Mouse (Mus musculus) limb, embryonic 11.5 days (tissue): ENCODE data around the gene Akna. TPM values are rescaled to one million over a fixed set of nuclear protein-coding genes. Genes with fewer than 3 reads are reported as not detected.

ENCODE experiments used
- ATAC-seq: fragments of 200-750 bp; cut with Nextera tagmentation; 2 replicates; pipeline ENCODE4 v1.8.0; 2017; ENCODE audit warnings: low read depth; ENCODE audit not compliant: insufficient number of reproducible peaks, low FRiP score, low TSS enrichment
- DNase-seq: peaks from one replicate; pipeline ENCODE4 v3.0.0-alpha.2; 2015; ENCODE audit warnings: low spot score
- H3K27ac ChIP-seq: fragments of 300-500 bp; sonication (generic); replicated peaks from 2 replicates; pipeline ENCODE4 v1.5.1; 2014; ENCODE audit warnings: low read depth, mild to moderate bottlenecking, low read length
- H3K27me3 ChIP-seq: fragments of 300-500 bp; sonication (generic); 2 replicates; pipeline ENCODE4 v1.6.1; 2014; ENCODE audit warnings: mild to moderate bottlenecking, low read length, mixed read lengths; ENCODE audit not compliant: control insufficient read depth, insufficient read depth
- H3K36me3 ChIP-seq: fragments of 300-500 bp; sonication (generic); 2 replicates; pipeline ENCODE4 v1.6.1; 2014; ENCODE audit warnings: mild to moderate bottlenecking, low read length, moderate library complexity, mixed read lengths; ENCODE audit not compliant: control insufficient read depth, insufficient read depth
- H3K4me1 ChIP-seq: fragments of 300-500 bp; sonication (generic); 2 replicates; pipeline ENCODE4 v1.6.1; 2014; ENCODE audit warnings: low read length, mixed read lengths; ENCODE audit not compliant: control insufficient read depth, insufficient read depth
- H3K4me2 ChIP-seq: fragments of 300-500 bp; sonication (generic); 2 replicates; pipeline ENCODE4 v1.6.1; 2014; ENCODE audit warnings: low read depth, mild to moderate bottlenecking, moderate library complexity; ENCODE audit not compliant: severe bottlenecking
- H3K4me3 ChIP-seq: fragments of 300-500 bp; sonication (generic); 2 replicates; pipeline ENCODE4 v1.5.1; 2014; ENCODE audit warnings: low read depth, low read length
- H3K9ac ChIP-seq: fragments of 300-500 bp; sonication (generic); 2 replicates; pipeline ENCODE4 v1.6.1; 2014; ENCODE audit warnings: mild to moderate bottlenecking, low read length
- H3K9me3 ChIP-seq: fragments of 300-500 bp; sonication (generic); 2 replicates; pipeline ENCODE4 v1.6.1; 2016; ENCODE audit warnings: low read length; ENCODE audit not compliant: control insufficient read depth
- WGBS: fragments of 180-500 bp; shearing (Covaris S2); extraction: QIAGEN DNeasy Blood & Tissue Kit; methylation state at CpG from one replicate; pipeline ENCODE4 v1.1.7; 2014; 5-methylcytosine and 5-hydroxymethylcytosine counted together
- polyA plus RNA-seq: library from polyadenylated mRNA; unstranded; fragments of >200 nt; fragmentation: Nextera tagmentation; extraction: Ambion mirVana; gene quantifications from 2 replicates; pipeline ENCODE4 v1.2.1, GENCODE M21; 2014

Gene Akna
- polyA plus RNA-seq, 1 experiment from 2014 or later = 9.5 TPM

GRCm38 (mm10) chr4:63385253-63385652 lies 17.9 kb downstream of the Akna start:
- Histone ChIP-seq H3K4me3 (no peak overlapping the region), H3K27ac (no peak overlapping the region), H3K36me3 (peaks cover 10% of the 10 kb centered on the region; the same call in 1 of the 2 replicates), H3K4me1 (peaks cover 6% of the 10 kb centered on the region), H3K9me3 (no peaks in the 10 kb centered on the region), H3K27me3 (no peaks in the 10 kb centered on the region), H3K4me2 (no peak overlapping the region), H3K9ac (no peak overlapping the region)
- ATAC-seq = no peak
- no peak for DNase-seq
- 88% methylated on average over 3 of the region's 3 CpGs for WGBS

DNA sequence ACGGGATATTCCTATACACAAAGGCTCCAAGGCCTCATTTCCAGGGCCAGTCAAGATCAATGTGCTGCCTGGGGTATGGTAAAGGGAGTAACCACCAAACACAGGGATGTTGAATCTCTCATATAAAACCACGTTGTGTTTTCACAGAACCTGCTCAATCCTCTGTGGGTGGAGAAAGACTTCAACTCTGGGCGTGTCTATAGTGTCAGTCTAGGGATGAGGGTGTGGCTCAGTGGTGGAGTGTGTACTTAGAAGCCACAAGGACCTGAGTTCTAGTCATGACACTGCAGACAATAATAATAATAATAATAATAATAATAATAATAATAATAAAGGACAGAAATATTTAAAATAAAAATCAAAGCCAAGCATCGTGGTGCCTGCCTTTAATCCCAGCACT lies 18.9 kb downstream of the Akna start:
- ATAC-seq = no peak
- no peak for DNase-seq
- H3K4me3 ChIP-seq = no peak overlapping the region
- no peak overlapping the region for H3K9ac ChIP-seq
- H3K27me3 ChIP-seq = no peaks in the 10 kb centered on the region
- WGBS = 91% methylated on average over 4 of the region's 4 CpGs
- peaks cover 2% of the 10 kb centered on the region for H3K4me1 ChIP-seq
- H3K9me3 ChIP-seq = no peaks in the 10 kb centered on the region
- H3K27ac ChIP-seq = no peak overlapping the region
- no peak overlapping the region for H3K4me2 ChIP-seq
- H3K36me3 ChIP-seq = peaks cover 15% of the 10 kb centered on the region

DNA sequence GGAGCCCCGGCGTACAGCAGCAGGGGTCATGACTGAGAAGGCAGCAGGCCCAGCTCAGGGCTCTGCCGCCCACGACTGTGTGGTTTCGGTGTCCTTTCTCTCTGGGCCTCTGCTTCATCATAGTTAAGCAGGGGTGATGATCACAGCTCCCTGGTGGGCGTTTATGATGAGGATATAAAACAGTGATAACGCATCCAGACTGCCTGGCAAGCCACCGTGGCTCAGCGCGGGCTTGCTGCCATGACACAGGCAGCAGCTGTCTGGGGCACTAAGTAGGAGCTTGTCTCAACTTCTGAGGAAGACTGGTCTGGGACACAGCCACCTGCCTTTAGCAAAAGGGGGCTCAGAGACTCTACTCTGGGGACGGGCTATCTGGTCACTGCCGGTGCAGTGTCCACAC lies 19.7 kb downstream of the Akna start:
- 82% methylated on average over 12 of the region's 12 CpGs for WGBS
- Histone ChIP-seq H3K4me3 (no peak overlapping the region), H3K27ac (no peak overlapping the region), H3K4me1 (no peaks in the 10 kb centered on the region), H3K4me2 (no peak overlapping the region), H3K9ac (no peak overlapping the region), H3K27me3 (no peaks in the 10 kb centered on the region), H3K9me3 (no peaks in the 10 kb centered on the region), H3K36me3 (peaks cover 18% of the 10 kb centered on the region)
- DNase-seq = no peak
- no peak for ATAC-seq

DNA sequence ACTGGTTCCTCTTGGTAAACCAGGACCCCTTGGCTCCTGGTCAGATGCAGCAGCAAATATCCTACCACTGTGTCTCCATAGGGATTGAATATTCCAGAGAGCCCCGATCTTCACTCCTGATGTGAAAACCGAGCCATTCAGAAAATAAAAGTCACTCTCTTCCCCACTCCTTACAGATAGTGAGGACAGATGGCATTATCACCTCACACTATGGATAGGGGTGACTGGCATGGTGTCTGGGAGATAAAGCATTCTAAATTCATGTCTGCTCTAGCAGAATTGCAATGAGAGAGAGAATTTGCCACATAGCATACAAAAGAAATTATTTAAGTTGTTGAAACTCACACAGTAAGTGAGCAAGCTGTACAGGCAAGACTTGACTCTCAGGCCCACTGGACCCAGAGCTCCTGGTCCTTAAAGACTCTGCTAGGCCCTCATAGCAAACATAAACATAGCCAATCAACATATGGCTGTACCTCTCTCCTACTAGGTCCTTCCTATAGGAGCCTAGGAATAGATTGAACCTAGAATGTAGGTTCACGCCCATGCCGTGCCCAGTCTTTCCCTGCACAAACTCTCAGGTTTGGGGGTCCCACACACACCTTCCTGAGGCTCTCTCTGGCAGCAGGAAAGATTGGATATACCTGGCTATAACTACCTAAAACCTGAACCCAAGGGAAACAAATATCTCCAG lies 20.3 kb downstream of the Akna start:
- H3K4me2 ChIP-seq = no peak overlapping the region
- no peak overlapping the region for H3K27ac ChIP-seq
- DNase-seq (no peak), ATAC-seq (no peak)
- H3K4me1 ChIP-seq = no peaks in the 10 kb centered on the region
- H3K36me3 ChIP-seq = peaks cover 18% of the 10 kb centered on the region
- H3K9ac ChIP-seq = no peak overlapping the region
- no peak overlapping the region for H3K4me3 ChIP-seq
- H3K9me3 ChIP-seq = no peaks in the 10 kb centered on the region
- WGBS = 92% methylated on average over 4 of the region's 4 CpGs
- no peaks in the 10 kb centered on the region for H3K27me3 ChIP-seq

DNA sequence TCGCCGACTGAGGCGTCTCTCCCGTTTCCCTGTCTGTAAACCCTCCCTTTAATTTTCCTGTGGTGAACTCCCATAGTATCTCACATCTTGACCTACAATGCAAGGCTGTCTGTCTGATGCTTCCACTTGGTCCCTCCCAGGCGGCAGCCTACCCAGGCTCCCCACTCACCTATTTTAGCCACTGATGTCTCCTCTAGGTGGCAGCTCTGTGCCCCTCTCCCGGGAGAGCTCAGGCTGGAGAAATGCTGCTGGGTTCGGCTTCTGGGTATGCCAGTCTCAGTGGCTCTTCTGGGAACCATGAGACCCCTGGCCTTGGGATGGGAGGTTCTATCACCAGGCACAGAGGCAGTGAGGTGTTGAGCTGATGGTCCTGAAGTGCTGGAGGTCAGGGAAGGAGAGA lies 25.7 kb downstream of the Akna start:
- Histone ChIP-seq H3K4me2 (no peak overlapping the region), H3K27ac (no peak overlapping the region), H3K9ac (no peak overlapping the region), H3K27me3 (no peaks in the 10 kb centered on the region), H3K9me3 (no peaks in the 10 kb centered on the region), H3K36me3 (peaks cover 28% of the 10 kb centered on the region), H3K4me3 (no peak overlapping the region), H3K4me1 (no peaks in the 10 kb centered on the region)
- no peak for DNase-seq
- 67% methylated on average over 7 of the region's 7 CpGs for WGBS
- ATAC-seq = no peak

DNA sequence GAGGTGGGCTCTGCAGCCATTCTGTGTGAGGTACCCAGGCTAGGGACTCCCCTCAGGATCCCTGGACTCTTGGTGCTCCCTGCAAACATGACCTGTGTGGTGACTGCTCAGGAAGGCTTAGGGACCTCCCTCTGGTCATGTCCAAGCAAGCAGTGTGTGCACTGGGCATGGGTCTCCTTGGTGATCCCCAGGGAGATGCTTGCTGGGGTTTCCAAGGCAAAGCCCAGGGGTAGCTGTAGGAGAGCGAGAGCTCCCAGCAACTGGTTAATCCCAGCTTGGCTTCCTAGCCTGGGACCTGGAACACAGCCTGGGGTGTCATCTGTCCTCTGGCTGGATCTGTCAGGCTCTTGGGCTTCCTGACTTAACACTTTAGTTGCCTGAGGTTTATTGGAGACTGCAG lies 27.8 kb downstream of the Akna start:
- Histone ChIP-seq H3K9ac (no peak overlapping the region), H3K4me1 (no peaks in the 10 kb centered on the region), H3K4me2 (no peak overlapping the region), H3K9me3 (no peaks in the 10 kb centered on the region), H3K36me3 (peaks cover 18% of the 10 kb centered on the region), H3K27me3 (no peaks in the 10 kb centered on the region), H3K27ac (no peak overlapping the region), H3K4me3 (no peak overlapping the region)
- WGBS = 46% methylated on average over 1 of the region's 1 CpGs
- no peak for DNase-seq
- no peak for ATAC-seq

DNA sequence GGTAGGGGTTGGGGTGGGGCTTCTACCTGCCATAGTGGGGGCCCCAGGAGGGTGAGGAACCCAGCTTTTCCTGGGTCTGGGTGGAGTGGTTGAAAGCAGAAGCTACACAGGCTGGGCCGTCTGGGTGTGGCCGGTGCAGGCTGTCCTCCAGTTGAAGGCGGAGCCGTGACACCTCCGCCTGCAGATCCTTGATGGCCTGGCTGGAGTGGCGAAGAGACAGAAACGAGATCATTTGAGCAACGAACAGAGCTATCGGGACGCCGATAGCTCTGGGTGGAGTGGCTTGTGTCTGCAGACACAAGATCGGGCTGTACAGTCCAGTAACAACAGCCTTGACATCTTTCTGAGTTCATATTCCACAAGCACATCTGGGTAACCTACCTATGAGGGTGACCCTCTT lies 28.8 kb downstream of the Akna start:
- Histone ChIP-seq H3K4me1 (no peaks in the 10 kb centered on the region), H3K4me2 (no peak overlapping the region), H3K4me3 (no peak overlapping the region), H3K27ac (no peak overlapping the region), H3K27me3 (no peaks in the 10 kb centered on the region), H3K36me3 (peaks cover 14% of the 10 kb centered on the region), H3K9me3 (no peaks in the 10 kb centered on the region), H3K9ac (no peak overlapping the region)
- DNase-seq (no peak), ATAC-seq (no peak)
- WGBS = 64% methylated on average over 12 of the region's 12 CpGs

- Histone ChIP-seq H3K9me3 (no peaks in the 10 kb centered on the region), H3K9ac (no peak overlapping the region), H3K36me3 (peaks cover 13% of the 10 kb centered on the region; the same call in 1 of the 2 replicates), H3K4me3 (no peak overlapping the region), H3K4me1 (no peaks in the 10 kb centered on the region), H3K27me3 (no peaks in the 10 kb centered on the region), H3K27ac (no peak overlapping the region), H3K4me2 (no peak overlapping the region)
- DNase-seq (no peak), ATAC-seq (no peak)
- WGBS = 89% methylated on average over 8 of the region's 8 CpGs
Measured at GRCm38 (mm10) chr4:63373404-63373803, 29.8 kb downstream of the Akna start.

DNA sequence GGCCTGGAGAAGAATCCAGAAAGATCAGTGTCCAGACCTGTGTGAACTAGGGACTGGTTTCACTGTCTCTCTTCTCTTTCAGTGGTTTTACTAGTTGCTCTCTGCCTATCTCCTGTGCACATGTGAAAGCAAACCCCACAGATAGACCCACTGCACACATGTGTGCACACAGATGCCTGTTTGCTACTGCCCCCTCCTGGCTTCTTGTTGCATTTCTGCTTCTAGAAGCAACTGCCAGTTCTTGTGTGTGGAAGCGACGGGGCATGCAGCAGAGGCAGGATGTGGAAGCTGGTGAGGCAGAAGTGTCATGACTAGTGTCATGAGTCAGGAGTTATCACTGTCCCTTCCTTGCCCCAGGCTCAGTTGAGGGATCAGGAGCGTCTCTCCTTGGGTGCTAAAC lies 31.3 kb downstream of the Akna start:
- Histone ChIP-seq H3K4me3 (no peak overlapping the region), H3K36me3 (peaks cover 13% of the 10 kb centered on the region; the same call in 1 of the 2 replicates), H3K27me3 (no peaks in the 10 kb centered on the region), H3K9me3 (no peaks in the 10 kb centered on the region), H3K9ac (no peak overlapping the region), H3K4me1 (no peaks in the 10 kb centered on the region), H3K4me2 (no peak overlapping the region), H3K27ac (no peak overlapping the region)
- 72% methylated on average over 3 of the region's 3 CpGs for WGBS
- ATAC-seq (no peak), DNase-seq (peak; percentile 54)
